Mouse (Mus musculus) E14TG2a.4 (cell line): Measurements from ENCODE around the gene Snapc1.

Experiments used
- CTCF ChIP-seq: conservative IDR thresholded peaks from 2 replicates; pipeline ENCODE4 v1.5.1; 2014; ENCODE audit warnings: low read length
- NANOG ChIP-seq: IDR thresholded peaks from 2 replicates; pipeline ENCODE4 v1.6.1; 2014; ENCODE audit warnings: borderline replicate concordance, low read length, mixed read lengths
- POU5F1 ChIP-seq: IDR thresholded peaks from 2 replicates; pipeline ENCODE4 v1.6.1; 2014; ENCODE audit warnings: low read length, borderline replicate concordance

DNA sequence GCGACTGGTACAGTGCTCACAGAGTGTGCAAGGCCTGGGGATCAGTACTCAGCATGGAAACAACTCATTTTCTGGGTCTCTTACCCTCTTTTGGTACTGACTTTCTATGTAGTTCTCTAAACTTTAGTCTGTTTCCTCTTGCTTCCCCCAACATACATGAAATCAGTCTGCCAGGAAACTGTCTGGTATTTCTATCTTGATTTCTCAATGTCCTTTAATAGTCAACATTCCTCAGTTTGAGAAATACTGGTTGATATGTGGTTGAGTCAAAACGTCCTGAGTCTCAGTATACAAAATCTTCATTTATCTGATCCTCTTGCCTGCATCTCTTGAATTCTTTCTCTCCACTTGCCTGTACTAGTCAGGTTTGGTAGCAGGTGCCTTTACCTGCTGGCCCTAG is 29.8 kb upstream of the Snapc1 start:
- TF ChIP-seq CTCF (no peak), NANOG (no peak), POU5F1 (no peak)
